Mouse (Mus musculus) frontal cortex, adult (tissue): Measurements from ENCODE around the gene Cln6.

ENCODE experiments used
- ATAC-seq: cut with Nextera tagmentation; 2 replicates; pipeline ENCODE4 v1.9.2; 2017; ENCODE audit warnings: mild to moderate bottlenecking, moderate library complexity, mixed read lengths; ENCODE audit not compliant: low TSS enrichment

Gene Cln6

DNA sequence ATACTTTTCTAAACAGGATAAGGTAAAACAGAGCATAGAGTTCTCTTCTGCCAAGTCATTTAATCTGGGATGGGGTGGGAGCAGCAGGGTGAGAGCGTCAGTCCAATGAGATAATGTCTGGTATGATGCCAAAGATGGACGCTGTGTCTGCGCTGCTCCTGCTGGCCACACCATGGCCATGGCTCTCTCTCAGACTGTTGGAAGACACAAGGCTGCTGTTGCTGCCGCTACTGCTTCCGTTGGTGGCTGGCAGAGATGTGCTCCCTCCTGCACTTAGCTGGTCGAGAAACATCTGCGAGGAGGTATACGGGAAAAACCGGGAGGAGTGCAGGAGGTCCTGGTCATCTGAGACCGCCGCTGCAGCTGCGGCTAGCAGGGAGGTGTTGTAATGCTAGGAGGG, 43.3 kb downstream of the Cln6 start:
- ATAC-seq: no peak; the same call in 1 of the 2 replicates

DNA sequence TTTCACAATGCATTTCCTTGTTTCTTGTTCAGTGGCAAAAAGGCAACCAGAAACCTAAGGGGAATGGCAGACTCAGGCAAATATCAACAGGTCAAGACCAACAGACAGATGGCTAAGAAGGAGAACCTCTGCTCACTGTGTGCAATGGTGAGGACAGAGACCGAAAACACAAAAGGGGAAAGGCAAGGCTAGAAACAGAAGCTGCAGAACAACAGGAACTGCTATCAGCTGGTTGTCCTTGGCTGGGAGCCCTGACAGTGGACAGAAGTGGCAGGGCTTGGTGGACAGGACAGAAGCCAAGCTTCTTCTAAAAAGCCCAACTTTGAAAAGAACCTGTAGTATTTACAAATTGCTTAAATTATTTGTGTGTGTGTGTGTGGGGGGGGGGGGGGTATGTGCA, 55.9 kb downstream of the Cln6 start:
- no peak for ATAC-seq
